Mouse (Mus musculus) adrenal gland, postnatal 36 days (tissue): ENCODE measurements around the gene Tm9sf4. TPM values are rescaled to one million over a fixed set of nuclear protein-coding genes. Genes with fewer than 3 reads are reported as not detected.

Experiments
- DNase-seq, 2 experiments: peaks; one replicate each; pipeline ENCODE4 v3.0.0; 2021; ENCODE audit warnings: mixed read lengths in 1 of 2
- total RNA-seq, 2 experiments: library from RNA; stranded (reverse); gene quantifications; 2 replicates each; pipeline ENCODE4 v1.2.3; 2021

Gene Tm9sf4
- total RNA-seq, 2 experiments from 2014 or later = 103 to 118 TPM

DNA sequence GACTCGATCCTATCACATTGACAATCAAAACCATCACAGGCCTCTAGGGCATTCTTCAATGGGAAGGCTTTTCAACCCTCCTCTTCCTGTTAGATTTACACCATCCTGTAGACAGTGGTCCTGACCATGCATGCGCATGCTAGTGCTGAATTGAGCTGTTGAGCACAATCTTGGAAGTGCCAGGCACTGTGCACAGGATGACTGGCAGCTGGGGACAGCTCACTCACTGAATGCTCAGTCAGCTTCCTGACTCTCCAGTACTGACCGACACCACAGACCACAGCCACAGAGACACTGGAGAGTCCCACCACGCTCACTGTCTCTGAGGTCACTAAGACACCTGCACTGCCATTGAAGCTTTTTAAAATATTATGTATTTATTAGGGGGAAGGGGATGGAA, 54.3 kb downstream of the Tm9sf4 start:
- DNase-seq = no peak

DNA sequence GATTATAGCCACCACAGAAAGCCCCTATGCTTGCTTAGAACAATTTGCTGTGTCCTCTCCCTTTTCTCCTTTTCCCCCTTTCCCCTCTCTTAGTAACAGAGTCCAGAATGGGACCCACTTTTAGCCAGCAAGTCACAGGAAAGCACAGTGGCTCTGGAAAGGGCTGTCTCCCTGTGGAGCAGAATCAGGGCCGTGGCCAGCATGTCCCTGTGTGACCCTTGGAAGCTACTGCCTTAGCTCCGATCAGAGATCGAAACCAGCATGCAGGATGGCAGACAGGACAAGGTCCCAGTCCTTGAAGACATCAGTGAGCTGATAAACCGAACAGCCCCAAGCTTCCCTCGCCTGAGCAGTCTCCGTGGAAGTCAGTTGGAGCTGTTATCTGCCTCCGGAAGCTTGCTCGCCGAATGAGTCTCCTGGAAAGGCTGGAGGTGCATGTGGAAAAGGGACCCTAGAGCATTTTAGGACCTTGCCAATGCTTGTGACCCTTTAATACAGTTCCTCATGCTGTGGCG, 56.8 kb downstream of the Tm9sf4 start:
- DNase-seq = no peak

GRCm38 (mm10) chr2:153218516-153218915, 57.4 kb downstream of the Tm9sf4 start:
- no peak for DNase-seq

DNA sequence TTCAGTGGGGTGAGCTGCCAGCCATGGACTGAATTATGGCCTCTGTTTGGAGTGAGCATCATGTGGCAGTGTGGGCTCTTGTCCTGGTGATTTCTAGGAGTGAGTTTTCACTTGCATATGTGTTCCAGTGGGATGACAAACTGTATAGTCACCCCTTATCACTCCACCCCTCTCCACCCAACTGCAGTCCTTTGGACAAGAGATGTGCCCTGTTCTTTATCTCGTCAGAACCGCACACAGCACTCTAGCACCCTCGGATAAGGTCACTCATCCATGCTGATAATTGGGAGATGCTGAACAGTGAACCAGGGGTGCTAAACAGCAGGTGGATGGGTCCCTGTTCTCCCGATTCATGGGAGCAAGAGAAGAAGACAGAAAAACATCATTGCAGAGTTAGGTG, 60.5 kb downstream of the Tm9sf4 start:
- DNase-seq = no peak

- no peak for DNase-seq
Measured at GRCm38 (mm10) chr2:153222130-153222529, 61.0 kb downstream of the Tm9sf4 start.

DNA sequence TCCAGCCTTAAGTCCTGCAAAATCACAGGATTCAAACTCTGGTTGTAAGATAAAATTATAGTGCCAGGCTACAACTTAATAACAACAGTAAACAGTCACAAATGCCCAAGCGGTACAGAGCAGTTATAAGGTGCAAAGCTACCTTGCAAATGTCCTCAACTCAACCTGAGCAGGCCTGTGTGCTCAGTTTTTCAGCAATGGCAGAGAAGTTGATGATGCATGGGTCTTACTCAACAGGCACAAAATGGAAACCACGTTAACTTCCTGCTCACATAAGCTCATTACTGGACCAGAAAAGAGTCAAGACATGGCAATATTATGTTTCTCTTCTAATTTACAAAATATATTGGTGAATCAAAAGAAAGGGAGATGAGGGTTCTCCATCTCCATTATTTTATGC, 61.5 kb downstream of the Tm9sf4 start:
- no peak for DNase-seq

GRCm38 (mm10) chr2:153224946-153225594, 64.0 kb downstream of the Tm9sf4 start, which contains the start of gene Tspyl3:
Tspyl3 (minus strand) TSS chr2:153225441.
- DNase-seq = peak; percentile 33 to 60

DNA sequence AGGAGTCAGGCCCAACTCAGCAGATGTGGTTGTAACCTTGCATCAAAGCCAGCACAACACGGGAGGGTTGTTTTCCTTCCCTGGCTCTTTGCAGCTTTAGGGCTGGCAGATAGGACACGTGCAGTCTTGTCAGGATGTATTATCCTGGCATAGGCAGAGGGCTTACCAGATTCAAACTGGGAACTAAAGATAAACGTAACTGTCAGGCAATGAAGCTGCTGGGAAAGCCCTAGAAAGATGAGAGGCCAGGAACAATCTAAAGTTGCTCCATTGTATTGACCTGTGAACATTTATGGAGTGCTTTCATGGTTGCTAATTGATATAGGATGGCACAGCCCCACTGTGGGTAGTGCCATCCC, 64.5 kb downstream of the Tm9sf4 start:
- no peak for DNase-seq

- DNase-seq = no peak
Measured at GRCm38 (mm10) chr2:153227959-153228358, 66.9 kb downstream of the Tm9sf4 start.

DNA sequence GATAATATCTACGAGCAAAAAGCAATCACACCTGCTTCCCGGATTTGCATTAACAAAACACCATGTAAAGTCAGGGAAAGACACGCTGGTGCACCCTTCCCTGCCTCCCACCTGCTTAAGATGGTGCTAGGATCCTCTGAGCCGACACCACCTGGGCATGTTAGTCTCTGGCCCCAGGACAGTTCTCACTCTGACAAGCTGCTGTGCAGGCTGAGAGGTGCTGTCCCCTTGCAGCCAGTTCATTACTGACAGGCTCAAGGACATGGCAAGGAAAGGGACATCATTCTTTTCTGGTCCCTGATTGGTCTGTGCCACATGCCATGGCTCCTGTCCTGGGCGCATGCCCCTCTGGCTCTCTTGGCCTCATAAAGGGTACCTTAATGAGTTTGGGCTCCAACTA, 67.4 kb downstream of the Tm9sf4 start:
- no peak for DNase-seq

- no peak for DNase-seq
Measured at GRCm38 (mm10) chr2:153237193-153237592, 76.1 kb downstream of the Tm9sf4 start.

DNA sequence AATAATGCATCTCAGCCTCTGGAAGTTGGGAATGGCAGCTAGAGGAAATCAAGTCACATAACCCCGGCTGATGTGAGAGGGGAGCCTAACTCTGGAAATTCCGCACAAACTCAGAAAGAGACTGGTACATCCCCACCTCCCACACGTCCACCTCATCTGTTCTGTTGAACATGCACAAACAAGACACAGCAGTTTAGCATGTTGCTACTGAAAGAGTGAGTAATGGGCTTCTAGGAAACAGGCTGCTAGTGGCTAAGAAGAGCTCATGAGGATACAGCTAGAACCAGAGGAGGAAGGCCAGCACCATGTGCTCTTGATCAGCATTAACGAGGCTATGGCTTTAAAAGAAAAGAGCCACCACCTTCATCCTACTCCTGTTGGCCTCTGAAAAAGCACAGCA, 76.8 kb downstream of the Tm9sf4 start:
- DNase-seq = no peak

DNA sequence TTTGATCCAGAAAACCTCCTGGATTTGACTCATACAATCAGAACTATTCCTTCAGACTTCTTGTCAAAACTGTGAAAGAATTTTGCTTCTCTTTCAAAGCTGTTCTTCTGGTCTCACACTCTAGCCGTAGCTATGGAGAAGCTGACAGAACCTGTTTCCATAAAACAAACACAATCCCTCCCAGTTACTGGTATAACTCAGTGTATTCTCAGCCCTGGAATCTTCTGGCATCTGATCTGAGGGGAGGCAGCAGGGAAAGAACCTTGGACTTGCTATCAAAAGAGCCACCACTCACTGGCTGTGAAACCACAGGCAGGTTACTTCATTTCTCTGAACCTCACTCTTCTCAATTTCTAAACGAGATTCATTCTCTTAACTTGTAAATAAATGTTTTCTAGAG, 77.3 kb downstream of the Tm9sf4 start:
- peak; percentile 40 to 44 for DNase-seq

- DNase-seq = no peak
Measured at GRCm38 (mm10) chr2:153239021-153239859, 78.1 kb downstream of the Tm9sf4 start.

DNA sequence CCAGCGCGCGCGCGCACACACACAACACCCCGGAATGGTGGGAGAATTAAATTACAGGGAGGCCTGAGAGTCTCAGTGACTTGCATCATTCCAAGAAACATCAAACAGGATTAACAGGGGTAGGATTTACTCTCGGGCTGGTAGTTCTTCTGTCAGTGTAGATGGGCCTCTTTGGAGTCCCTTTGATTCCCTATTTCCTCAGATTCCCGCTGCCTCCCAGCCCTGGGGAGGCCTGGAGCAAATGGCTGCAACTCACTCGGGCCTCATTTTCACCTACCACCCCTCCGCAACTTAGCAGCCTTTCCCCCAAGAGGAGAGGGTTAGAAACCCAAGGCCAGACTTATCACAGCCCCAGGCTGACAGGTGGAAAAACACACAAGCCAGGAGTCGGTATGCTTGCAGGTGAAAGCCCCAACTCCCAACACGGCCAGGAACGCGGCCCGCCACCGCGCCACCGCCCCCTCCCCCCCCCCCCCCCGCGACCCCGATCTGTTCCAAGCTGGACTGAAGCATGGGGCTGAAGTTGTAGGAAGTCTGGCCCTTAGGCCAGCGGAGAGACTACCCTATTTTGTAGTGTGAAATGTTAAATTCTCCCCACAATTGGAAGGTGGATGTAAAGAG, 78.9 kb downstream of the Tm9sf4 start:
- DNase-seq = peak; percentile 40 to 62

DNA sequence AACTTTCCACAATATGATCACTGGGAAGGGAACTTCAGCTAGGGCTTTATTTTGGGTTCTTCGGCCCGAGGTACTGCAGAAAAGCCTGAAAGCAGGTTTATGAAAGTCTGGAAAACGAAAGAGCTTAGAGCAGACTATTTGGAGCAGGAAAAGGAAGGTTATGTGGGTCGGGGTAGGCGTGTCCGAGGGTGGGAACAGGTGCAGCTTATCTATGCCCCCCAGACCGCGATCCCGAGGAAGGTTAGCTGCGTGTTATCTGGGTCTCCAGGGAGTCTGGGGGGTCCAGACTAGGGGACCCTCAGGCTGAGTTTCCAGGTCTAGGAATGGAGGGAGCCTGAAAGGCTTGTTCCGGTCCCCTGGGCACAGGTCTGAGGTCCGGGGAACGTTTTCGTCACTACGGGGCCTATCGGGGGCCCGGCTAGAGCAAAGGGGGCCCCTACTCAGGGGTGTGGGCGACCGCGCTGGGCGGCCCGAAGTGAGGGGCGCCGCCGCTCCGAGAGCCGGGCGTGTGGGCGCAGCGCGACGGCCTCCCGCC, 79.7 kb downstream of the Tm9sf4 start:
- peak; percentile 21 to 50 for DNase-seq

GRCm38 (mm10) chr2:153241250-153242014, 80.3 kb downstream of the Tm9sf4 start, which contains the start of the genes Plagl2 and Pofut1:
Plagl2 (minus strand) TSS chr2:153241426.
Pofut1 (plus strand) TSS chr2:153241533.
- peak; percentile 95 to 96 for DNase-seq

DNA sequence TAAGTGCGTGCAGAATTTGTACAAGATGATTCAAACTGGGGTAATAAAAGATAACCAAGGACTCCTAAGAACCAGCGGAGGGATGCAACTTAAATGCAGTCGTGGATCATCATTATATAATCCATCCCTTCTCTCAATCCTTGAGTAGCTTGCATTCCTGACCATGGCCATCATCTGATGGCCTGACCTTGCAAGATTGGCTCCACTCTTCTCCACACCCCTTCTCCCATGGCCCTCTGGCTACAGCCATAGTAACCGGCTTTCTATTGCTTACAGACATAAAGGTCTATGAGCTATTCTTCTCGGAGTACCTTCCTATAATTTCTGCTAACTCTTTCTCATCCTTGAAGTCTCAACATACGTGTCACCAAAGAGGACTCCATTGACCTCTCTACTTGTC, 81.1 kb downstream of the Tm9sf4 start:
- DNase-seq = peak; percentile 42 to 44

- DNase-seq = no peak
Measured at GRCm38 (mm10) chr2:153249751-153250150, 88.6 kb downstream of the Tm9sf4 start.

GRCm38 (mm10) chr2:153256604-153257003, 95.5 kb downstream of the Tm9sf4 start:
- DNase-seq = no peak

DNA sequence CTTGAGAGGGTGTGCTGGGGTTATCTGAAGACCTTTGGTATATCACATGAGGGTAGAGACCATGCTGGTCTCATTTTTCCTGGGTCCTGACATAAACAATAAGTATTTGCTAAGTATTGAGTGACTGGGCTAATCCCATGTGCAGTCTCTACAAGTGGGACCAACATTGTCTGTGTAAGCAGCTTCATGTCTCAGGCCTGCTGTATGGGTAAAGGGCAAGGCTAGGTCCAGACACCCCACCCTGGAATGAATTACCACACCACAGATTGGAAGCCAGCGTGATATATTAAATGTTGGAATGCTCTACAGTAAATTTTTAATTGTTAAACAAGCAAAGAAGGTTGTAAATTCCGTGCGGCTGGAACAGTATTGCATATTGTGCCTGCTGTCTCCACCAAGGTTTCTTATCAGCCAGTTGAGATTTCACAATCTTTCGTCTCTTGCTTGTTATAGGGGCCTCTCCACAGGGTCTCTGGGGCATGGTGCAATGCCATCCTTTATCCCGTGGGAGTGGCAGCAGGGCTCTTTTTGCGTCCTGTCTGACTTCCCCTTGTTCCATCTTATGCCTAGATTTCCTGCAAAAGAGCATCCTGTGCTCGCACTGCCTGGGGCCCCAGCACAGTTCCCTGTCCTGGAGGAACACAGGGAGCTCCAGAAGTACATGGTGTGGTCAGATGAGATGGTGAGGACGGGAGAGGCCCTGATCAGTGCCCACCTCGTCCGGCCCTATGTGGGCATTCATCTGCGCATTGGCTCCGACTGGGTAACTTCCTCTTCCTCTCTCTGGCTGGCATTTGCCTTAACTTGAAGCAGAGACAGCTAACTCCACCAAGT, 98.1 kb downstream of the Tm9sf4 start:
- DNase-seq = no peak
